Mouse (Mus musculus): ENCODE measurements around the gene Abcb8. TPM values are rescaled to one million over a fixed set of nuclear protein-coding genes. Genes with fewer than 3 reads are reported as not detected.
A peak's percentile ranks its signal among the peaks of the same experiment; 100 is the strongest.

Gene Abcb8
- polyA plus RNA-seq, 1 experiment, result 51.0 TPM

- TF ChIP-seq CTCF (IDR thresholded peaks at IDR 0.05; ENCODE audit: borderline replicate concordance, extremely low read depth, insufficient read depth, insufficient read length), result no peak
- no peak for TF ChIP-seq POLR2A (IDR thresholded peaks at IDR 0.05; ENCODE audit: borderline replicate concordance, extremely low read depth, insufficient read depth, insufficient read length, poor library complexity, severe bottlenecking)
- peak; percentile 85 for DNase-seq (ENCODE audit: low read depth)
Measured at GRCm38 (mm10) chr5:24352251-24352859, 41.1 kb upstream of the Abcb8 start.

- TF ChIP-seq CTCF (IDR thresholded peaks at IDR 0.05; ENCODE audit: borderline replicate concordance, extremely low read depth, insufficient read depth, insufficient read length) (no peak), POLR2A (IDR thresholded peaks at IDR 0.05; ENCODE audit: borderline replicate concordance, extremely low read depth, insufficient read depth, insufficient read length, poor library complexity, severe bottlenecking) (no peak)
- no peak for DNase-seq (ENCODE audit: low read depth)
Measured at GRCm38 (mm10) chr5:24353327-24353726, 40.1 kb upstream of the Abcb8 start.

DNA sequence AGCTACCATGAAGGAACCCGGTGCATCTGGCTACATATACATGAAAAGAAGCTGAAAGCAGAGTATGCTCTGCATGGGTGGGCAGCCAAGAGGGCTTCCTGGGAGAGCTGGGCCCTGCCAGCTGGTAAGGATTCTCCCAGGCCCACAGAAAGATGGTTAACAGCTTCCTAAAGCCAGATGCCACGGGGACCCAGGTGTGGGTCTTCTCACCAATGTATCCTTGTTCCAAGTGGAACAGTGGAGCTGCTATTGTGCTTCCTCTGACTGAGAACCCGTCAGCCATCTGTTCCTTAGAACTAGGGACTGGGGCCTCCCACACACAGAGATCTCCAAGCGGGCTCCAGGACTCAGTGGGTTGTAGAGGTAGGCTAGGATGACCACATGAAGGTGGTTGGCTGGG is 36.7 kb upstream of the Abcb8 start:
- DNase-seq (ENCODE audit: low read depth), result peak; percentile 47
- no peak for TF ChIP-seq POLR2A (IDR thresholded peaks at IDR 0.05; ENCODE audit: borderline replicate concordance, extremely low read depth, insufficient read depth, insufficient read length, poor library complexity, severe bottlenecking)
- no peak for TF ChIP-seq CTCF (IDR thresholded peaks at IDR 0.05; ENCODE audit: borderline replicate concordance, extremely low read depth, insufficient read depth, insufficient read length)

GRCm38 (mm10) chr5:24357461-24357860 is 36.0 kb upstream of the Abcb8 start:
- peak; percentile 44; the same call in 1 of the 2 replicates for TF ChIP-seq CTCF (IDR thresholded peaks at IDR 0.05; ENCODE audit: borderline replicate concordance, extremely low read depth, insufficient read depth, insufficient read length)
- no peak for TF ChIP-seq POLR2A (IDR thresholded peaks at IDR 0.05; ENCODE audit: borderline replicate concordance, extremely low read depth, insufficient read depth, insufficient read length, poor library complexity, severe bottlenecking)
- DNase-seq (ENCODE audit: low read depth), result peak; percentile 83

DNA sequence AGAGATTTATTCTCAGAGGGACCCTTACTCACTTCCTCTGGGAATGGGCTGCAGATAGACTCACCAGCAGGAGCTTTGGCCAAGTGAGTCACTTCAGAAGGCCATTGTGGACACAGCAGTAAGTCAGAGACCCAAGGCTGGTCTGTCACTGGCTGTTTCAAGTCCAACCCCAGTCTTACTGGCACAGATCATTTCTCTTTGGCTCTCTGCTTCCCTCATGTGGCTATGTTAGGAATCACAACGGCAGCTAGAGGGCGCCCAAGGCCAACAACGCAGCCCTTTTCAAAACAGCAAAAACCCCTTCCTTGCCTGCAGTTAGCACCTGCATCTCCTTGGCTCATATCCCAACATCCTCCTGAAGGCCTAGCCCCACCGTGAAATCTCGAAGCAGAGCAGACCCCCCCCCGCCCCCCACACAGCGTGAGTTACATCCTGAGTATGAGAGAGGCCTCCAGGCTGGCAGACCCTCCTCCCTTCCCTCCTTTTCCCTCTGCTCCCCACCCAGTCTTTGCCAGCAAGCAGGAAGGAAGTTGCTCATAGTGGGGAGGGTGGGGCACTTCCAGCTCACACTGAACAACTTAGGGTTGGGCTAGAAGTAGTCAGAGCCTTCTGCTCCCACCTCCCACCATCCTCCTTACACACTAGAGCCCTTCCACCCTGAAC is 32.5 kb upstream of the Abcb8 start:
- TF ChIP-seq CTCF (IDR thresholded peaks at IDR 0.05; ENCODE audit: borderline replicate concordance, extremely low read depth, insufficient read depth, insufficient read length) (peak; percentile 97), POLR2A (IDR thresholded peaks at IDR 0.05; ENCODE audit: borderline replicate concordance, extremely low read depth, insufficient read depth, insufficient read length, poor library complexity, severe bottlenecking) (no peak)

DNA sequence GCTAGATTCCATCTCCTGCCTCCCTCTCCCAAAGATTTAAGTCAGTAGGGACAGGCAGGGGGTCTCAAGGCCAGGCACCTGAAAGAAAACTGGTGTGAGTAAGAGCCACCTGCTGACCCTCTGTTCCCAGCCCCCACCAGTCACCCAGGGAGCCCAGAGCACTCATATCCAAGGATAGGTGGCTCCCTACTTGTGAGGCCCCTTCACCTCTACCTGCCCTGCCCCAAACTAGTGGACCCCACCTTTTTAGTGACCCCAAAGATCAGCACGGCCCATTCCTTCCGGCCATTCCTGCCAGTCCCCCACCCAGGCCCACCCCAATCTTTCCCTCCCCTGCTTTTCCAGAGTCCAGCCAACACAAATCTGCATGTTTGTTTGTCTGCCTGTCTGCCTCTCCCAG is 30.0 kb upstream of the Abcb8 start:
- TF ChIP-seq POLR2A (IDR thresholded peaks at IDR 0.05; ENCODE audit: borderline replicate concordance, extremely low read depth, insufficient read depth, insufficient read length, poor library complexity, severe bottlenecking) (no peak), CTCF (IDR thresholded peaks at IDR 0.05; ENCODE audit: borderline replicate concordance, extremely low read depth, insufficient read depth, insufficient read length) (no peak)
- DNase-seq (ENCODE audit: low read depth), result no peak

More for the DNA sequence above, 32.5 kb upstream of the Abcb8 start:
- DNase-seq (ENCODE audit: low read depth), result peak; percentile 92

DNA sequence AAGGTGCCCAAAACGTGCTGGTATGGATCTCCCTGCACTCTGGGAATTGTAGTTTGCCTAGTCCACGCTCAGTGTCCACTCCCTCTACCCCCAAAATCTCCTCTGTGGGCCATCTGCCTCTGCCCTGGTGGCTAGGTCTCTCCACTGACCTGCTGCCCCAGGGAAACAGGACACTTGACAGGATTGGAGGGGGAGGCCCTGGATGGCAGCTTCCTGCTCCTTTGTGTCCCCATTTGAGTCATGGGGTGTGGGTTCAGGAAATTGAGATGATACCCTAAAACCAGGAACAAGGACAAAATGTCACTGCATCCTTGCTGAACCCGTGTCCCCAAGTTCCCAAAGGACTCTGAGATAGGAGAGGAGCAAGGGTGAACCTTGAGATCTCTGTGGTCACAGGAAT is 29.4 kb upstream of the Abcb8 start:
- TF ChIP-seq POLR2A (IDR thresholded peaks at IDR 0.05; ENCODE audit: borderline replicate concordance, extremely low read depth, insufficient read depth, insufficient read length, poor library complexity, severe bottlenecking) (no peak), CTCF (IDR thresholded peaks at IDR 0.05; ENCODE audit: borderline replicate concordance, extremely low read depth, insufficient read depth, insufficient read length) (no peak)
- DNase-seq (ENCODE audit: low read depth), result no peak

GRCm38 (mm10) chr5:24364508-24364907 is 29.0 kb upstream of the Abcb8 start, which contains the start of gene Nos3:
Gene Nos3 (plus strand): TSS chr5:24364810.
- TF ChIP-seq POLR2A (IDR thresholded peaks at IDR 0.05; ENCODE audit: borderline replicate concordance, extremely low read depth, insufficient read depth, insufficient read length, poor library complexity, severe bottlenecking) (no peak), CTCF (IDR thresholded peaks at IDR 0.05; ENCODE audit: borderline replicate concordance, extremely low read depth, insufficient read depth, insufficient read length) (no peak)
- DNase-seq (ENCODE audit: low read depth), result no peak

- no peak for DNase-seq (ENCODE audit: low read depth)
- TF ChIP-seq POLR2A (IDR thresholded peaks at IDR 0.05; ENCODE audit: borderline replicate concordance, extremely low read depth, insufficient read depth, insufficient read length, poor library complexity, severe bottlenecking), result no peak
- TF ChIP-seq CTCF (IDR thresholded peaks at IDR 0.05; ENCODE audit: borderline replicate concordance, extremely low read depth, insufficient read depth, insufficient read length), result no peak
Measured at GRCm38 (mm10) chr5:24364963-24365362, 28.5 kb upstream of the Abcb8 start.

DNA sequence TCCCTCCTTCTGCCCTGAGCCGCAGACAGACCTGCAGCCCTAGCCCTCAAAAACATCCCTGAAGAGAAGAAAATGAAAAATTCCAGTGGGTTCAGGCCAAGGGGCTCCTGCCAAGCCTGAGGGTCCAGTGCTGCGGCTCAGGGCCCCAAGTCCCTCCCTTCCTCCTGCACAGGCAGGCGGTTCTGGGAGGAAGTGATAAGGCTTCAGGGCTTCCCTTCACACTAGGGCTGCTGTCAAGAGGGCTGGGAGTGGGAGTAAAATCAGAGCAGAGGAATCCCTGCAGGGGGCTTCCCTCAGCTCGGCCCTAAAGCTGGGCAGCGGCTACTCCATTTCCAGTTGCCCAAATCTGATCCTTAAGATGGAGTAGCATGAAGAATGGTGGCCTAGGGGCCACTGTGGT is 27.9 kb upstream of the Abcb8 start:
- TF ChIP-seq POLR2A (IDR thresholded peaks at IDR 0.05; ENCODE audit: borderline replicate concordance, extremely low read depth, insufficient read depth, insufficient read length, poor library complexity, severe bottlenecking), result no peak
- TF ChIP-seq CTCF (IDR thresholded peaks at IDR 0.05; ENCODE audit: borderline replicate concordance, extremely low read depth, insufficient read depth, insufficient read length), result no peak
- no peak for DNase-seq (ENCODE audit: low read depth)

- no peak for DNase-seq (ENCODE audit: low read depth)
- TF ChIP-seq POLR2A (IDR thresholded peaks at IDR 0.05; ENCODE audit: borderline replicate concordance, extremely low read depth, insufficient read depth, insufficient read length, poor library complexity, severe bottlenecking) (no peak), CTCF (IDR thresholded peaks at IDR 0.05; ENCODE audit: borderline replicate concordance, extremely low read depth, insufficient read depth, insufficient read length) (no peak)
Measured at GRCm38 (mm10) chr5:24366426-24366825, 27.0 kb upstream of the Abcb8 start.

- no peak for DNase-seq (ENCODE audit: low read depth)
- TF ChIP-seq POLR2A (IDR thresholded peaks at IDR 0.05; ENCODE audit: borderline replicate concordance, extremely low read depth, insufficient read depth, insufficient read length, poor library complexity, severe bottlenecking) (no peak), CTCF (IDR thresholded peaks at IDR 0.05; ENCODE audit: borderline replicate concordance, extremely low read depth, insufficient read depth, insufficient read length) (no peak)
Measured at GRCm38 (mm10) chr5:24369767-24370166, 23.7 kb upstream of the Abcb8 start.
